Mouse (Mus musculus) lung, adult 2 months (tissue): ENCODE results near the gene Hyal1. TPM values are rescaled to one million over a fixed set of nuclear protein-coding genes. Genes with fewer than 3 reads are reported as not detected.

Source experiments
- DNase-seq: peaks from one replicate; pipeline ENCODE4 v3.0.0; 2022
- H3K4me1 ChIP-seq: fragments of 200-500 bp; 2 replicates; pipeline ENCODE4 v1.6.1; 2011; ENCODE audit warnings: low read length; ENCODE audit not compliant: control insufficient read depth, insufficient read depth
- H3K4me3 ChIP-seq: fragments of 200-500 bp; replicated peaks from 2 replicates; pipeline ENCODE3; 2011; ENCODE audit warnings: low read depth, mild to moderate bottlenecking, control low read depth, low read length; ENCODE audit errors: extremely low read depth
- CTCF ChIP-seq: fragments of 200-500 bp; IDR thresholded peaks from 2 replicates; pipeline ENCODE4 v1.5.1; 2011; ENCODE audit warnings: mild to moderate bottlenecking, low read length, control low read depth; ENCODE audit not compliant: insufficient read depth
- POLR2A ChIP-seq: fragments of 200-500 bp; IDR thresholded peaks from 2 replicates; pipeline ENCODE4 v1.6.1; 2011; ENCODE audit warnings: low read depth, mild to moderate bottlenecking, control low read depth, low read length, borderline replicate concordance; ENCODE audit errors: extremely low read depth
- WGBS: fragments of 180-500 bp; shearing (Covaris S2); methylation state at CpG from one replicate; pipeline ENCODE4 v1.1.7; 2018; 5-methylcytosine and 5-hydroxymethylcytosine counted together
- polyA plus RNA-seq: library from polyadenylated mRNA; depleted of rRNA; stranded (reverse); fragments of >200 nt; gene quantifications from 2 replicates; pipeline ENCODE4 v1.2.3, GENCODE M21; 2012

The Hyal1 gene
- polyA plus RNA-seq, 1 experiment = 26.5 TPM

DNA sequence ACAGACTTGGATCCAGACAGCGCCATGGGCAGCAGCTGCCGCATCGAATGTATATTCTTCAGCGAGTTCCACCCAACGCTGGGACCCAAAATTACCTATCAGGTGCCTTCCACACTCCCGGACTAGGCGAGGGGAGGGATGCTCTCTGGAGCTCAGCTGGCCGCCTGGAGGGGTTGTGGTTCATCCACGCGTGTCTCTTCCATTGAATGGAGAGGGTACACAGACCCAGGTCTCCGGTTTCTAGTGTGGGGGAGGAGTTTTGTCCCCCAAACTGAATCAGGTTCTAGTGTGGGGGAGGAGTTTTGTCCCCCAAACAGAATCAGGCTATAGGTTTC is 34.4 kb upstream of the Hyal1 start:
- no peak for DNase-seq
- TF ChIP-seq POLR2A (no peak), CTCF (no peak)
- 2% methylated on average over 11 of the region's 11 CpGs for WGBS
- H3K4me1 ChIP-seq = peaks cover 9% of the 10 kb centered on the region; the same call in 1 of the 2 replicates
- peak overlapping the region; percentile 95 for H3K4me3 ChIP-seq

DNA sequence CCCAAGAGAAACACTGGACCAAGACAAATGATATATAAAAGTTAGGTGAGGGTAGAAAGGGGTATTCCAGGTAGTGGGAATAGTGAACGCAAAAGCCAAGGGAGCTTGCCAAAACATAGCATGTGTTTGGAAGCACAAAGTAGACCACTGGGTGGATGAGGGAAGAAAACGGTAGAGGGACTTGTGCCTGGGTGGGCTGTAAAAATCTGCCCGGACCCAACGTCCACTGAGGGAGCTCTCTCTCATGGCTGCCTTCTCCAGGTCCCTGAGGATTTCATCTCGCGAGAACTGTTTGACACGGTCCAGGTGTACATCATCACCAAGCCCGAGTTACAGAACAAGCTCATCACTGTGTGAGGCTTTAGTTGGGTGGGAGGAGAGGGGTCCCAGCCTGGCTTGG is 34.0 kb upstream of the Hyal1 start:
- no peak for DNase-seq
- H3K4me3 ChIP-seq = no peak overlapping the region
- peaks cover 9% of the 10 kb centered on the region; the same call in 1 of the 2 replicates for H3K4me1 ChIP-seq
- WGBS = 32% methylated on average over 8 of the region's 8 CpGs
- TF ChIP-seq POLR2A (no peak), CTCF (no peak)

- no peak overlapping the region for H3K4me3 ChIP-seq
- no peak for TF ChIP-seq POLR2A
- TF ChIP-seq CTCF = no peak
- 88% methylated on average over 11 of the region's 11 CpGs for WGBS
- DNase-seq = no peak
- H3K4me1 ChIP-seq = peaks cover 9% of the 10 kb centered on the region; the same call in 1 of the 2 replicates
Measured at GRCm38 (mm10) chr9:107543299-107543698, 33.4 kb upstream of the Hyal1 start.

GRCm38 (mm10) chr9:107544196-107544700 is 32.5 kb upstream of the Hyal1 start:
- Histone ChIP-seq H3K4me3 (no peak overlapping the region), H3K4me1 (peaks cover 9% of the 10 kb centered on the region; the same call in 1 of the 2 replicates)
- DNase-seq = no peak
- TF ChIP-seq POLR2A (no peak), CTCF (no peak)
- 94% methylated on average over 17 of the region's 17 CpGs for WGBS

GRCm38 (mm10) chr9:107544729-107545128 is 32.0 kb upstream of the Hyal1 start:
- DNase-seq = no peak
- Histone ChIP-seq H3K4me3 (no peak overlapping the region), H3K4me1 (peaks cover 9% of the 10 kb centered on the region; the same call in 1 of the 2 replicates)
- 92% methylated on average over 12 of the region's 12 CpGs for WGBS
- no peak for TF ChIP-seq POLR2A
- TF ChIP-seq CTCF = no peak

DNA sequence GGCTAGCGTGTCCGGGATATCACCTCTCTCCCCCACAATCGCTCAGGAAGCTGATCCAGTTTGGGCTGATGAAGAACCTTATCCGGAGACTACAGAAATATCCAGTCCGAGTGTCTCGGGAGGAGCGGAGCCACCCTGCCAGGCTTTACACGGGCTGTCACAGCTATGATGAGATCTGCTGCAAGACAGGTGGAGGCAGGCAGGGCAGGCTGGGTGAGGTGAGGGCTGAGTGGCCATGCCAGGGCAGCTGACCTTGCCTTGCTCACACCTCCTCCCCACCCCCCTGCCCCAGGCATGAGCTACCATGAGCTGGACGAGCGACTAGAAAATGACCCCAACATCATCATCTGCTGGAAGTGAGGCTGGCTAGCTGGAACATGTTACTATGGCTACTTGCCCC is 31.5 kb upstream of the Hyal1 start:
- H3K4me3 ChIP-seq = no peak overlapping the region
- H3K4me1 ChIP-seq = peaks cover 9% of the 10 kb centered on the region; the same call in 1 of the 2 replicates
- DNase-seq = no peak
- TF ChIP-seq CTCF = no peak
- TF ChIP-seq POLR2A = no peak
- 84% methylated on average over 10 of the region's 10 CpGs for WGBS

- Histone ChIP-seq H3K4me3 (no peak overlapping the region), H3K4me1 (peaks cover 10% of the 10 kb centered on the region)
- peak; percentile 72 for DNase-seq
- no peak for TF ChIP-seq POLR2A
- peak; percentile 87 for TF ChIP-seq CTCF
- WGBS = 12% methylated on average over 3 of the region's 3 CpGs
Measured at GRCm38 (mm10) chr9:107545602-107546001, 31.1 kb upstream of the Hyal1 start.

DNA sequence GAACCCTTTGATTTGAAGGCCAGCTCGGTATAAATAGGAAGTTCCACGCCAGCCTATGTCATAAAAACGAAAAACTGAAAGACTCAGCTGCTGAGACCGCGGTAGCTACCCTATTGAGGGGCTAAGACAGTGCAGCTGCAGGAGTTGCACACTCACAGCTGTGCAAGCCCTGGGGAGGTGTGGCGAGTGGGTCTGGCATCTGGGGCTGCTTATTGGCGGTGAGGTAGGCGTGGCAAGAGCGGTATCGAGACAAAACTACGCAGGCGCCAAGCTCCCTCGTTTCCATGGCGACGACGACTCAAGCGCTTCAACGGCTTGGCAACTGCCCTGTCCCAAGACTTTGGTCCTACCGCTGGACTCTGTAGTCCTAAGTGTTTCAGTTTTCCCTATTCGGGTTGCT is 29.7 kb upstream of the Hyal1 start, which contains the start of gene Zmynd10:
Gene Zmynd10, plus strand, starts transcription at position 273 of the 400 bp plus-strand sequence.
- H3K4me1 ChIP-seq = peaks cover 18% of the 10 kb centered on the region
- WGBS = 9% methylated on average over 20 of the region's 20 CpGs
- TF ChIP-seq POLR2A (no peak), CTCF (no peak)
- no peak within 1 kb of the TSS for H3K4me3 ChIP-seq
- peak; percentile 82 for DNase-seq

GRCm38 (mm10) chr9:107547957-107548356 is 28.8 kb upstream of the Hyal1 start:
- DNase-seq = no peak
- Histone ChIP-seq H3K4me1 (peaks cover 15% of the 10 kb centered on the region), H3K4me3 (no peak overlapping the region)
- WGBS = 71% methylated on average over 5 of the region's 5 CpGs
- TF ChIP-seq CTCF (no peak), POLR2A (no peak)

- Histone ChIP-seq H3K4me3 (no peak overlapping the region), H3K4me1 (peaks cover 18% of the 10 kb centered on the region)
- TF ChIP-seq CTCF (no peak), POLR2A (no peak)
- DNase-seq = no peak
- WGBS = 91% methylated on average over 10 of the region's 10 CpGs
Measured at GRCm38 (mm10) chr9:107548820-107549219, 27.9 kb upstream of the Hyal1 start.
